Mouse (Mus musculus) CH12F3 (cell line): Measurements from ENCODE around the gene Pnldc1.
"Not testable (repeated sequence)": the region's sequence is repeated elsewhere in the genome, so short reads cannot be mapped to it uniquely, and the experiment has no call there.

ENCODE experiments used
- in situ Hi-C: fragments of 300-500 bp; cut with MboI; formaldehyde crosslinking; loops from 2 replicates; pipeline ENCODE4 v1.14.3; 2020; ENCODE audit warnings: low sequenced_read_pairs

Gene Pnldc1

DNA sequence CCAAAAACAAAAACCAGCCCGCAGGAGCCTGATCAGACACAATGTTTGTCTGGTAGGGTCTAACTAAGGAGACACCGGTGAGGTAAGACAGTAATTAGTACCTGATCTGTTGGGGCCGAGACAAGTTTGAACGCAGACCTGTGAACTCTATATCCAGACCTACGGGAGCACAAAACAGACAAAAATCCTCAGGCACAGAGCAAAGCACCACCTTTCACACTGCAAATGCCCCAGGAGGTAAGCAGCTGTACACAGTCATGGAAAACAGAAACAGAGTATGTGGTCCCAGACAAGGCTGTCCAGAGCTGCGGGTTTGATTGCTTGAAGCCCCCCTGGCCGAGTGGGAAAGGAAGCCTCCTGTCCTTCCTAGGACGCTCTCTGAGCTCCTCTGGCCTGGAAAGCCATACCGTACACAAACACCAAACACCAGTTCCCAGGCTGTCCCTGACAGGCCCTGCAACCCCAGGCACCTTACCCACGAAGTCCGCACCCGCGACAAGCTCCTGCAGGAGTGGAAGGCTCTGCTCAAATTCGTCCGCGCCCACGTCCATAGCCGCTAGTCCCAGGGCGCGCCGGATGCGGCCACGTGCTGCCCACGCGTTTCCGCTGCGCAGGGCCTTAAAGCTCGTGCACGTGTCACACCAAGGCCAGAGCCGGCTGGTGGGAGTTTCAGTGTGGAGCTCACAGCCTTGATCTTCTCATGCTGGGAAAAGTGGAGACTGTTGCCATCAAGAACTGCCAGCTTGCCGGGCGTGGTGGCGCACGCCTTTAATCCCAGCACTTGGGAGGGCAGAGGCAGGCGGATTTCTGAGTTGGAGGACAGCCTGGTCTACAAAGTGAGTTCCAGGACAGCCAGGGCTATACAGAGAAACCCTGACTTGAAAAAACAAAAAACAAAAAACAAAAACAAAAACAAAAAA is at the start of gene Pnldc1:
TSS of gene Pnldc1 (minus strand) at position 870 of the 920 bp plus-strand sequence.
- in situ Hi-C loops = no loop called here

DNA sequence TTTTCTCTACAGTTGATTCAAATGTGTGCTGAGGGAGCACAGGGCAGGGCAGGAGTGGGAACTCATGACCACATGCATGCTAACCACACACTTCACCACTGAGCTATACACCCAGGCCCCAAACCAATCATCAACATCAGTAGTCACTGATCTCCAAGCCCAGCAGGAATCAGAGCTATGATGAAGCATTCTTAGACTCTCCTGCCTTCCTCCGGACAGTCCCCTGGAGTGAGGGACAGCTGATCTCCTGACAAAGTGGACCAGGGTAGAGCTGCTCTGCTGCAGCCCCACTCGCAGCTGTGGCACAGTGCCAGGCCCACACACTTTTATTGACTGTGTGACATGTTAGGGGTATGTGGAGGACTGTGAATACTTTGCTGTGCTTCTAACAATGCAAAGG is 49.3 kb upstream of the Pnldc1 start:
- in situ Hi-C loops = not testable (repeated sequence)

DNA sequence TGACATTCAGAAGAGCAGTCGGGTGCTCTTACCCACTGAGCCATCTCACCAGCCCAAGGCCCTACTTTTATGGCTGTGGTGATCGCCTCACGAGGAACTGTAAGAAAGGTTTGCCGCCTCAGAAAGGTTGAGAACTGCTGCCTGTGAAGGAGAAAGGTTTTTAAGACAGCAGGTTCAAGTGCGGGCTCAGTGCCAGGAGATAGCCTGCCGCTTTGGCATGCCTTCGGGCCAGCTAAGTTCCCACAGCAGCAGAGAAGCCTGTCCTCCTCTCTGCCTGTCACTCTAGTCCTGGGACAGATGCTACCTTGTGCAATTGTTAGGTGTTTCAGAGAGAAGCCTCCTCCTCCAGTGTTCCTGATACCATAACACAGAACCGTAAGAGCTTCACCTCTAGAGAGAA is 46.6 kb upstream of the Pnldc1 start:
- in situ Hi-C loops = no loop called here

DNA sequence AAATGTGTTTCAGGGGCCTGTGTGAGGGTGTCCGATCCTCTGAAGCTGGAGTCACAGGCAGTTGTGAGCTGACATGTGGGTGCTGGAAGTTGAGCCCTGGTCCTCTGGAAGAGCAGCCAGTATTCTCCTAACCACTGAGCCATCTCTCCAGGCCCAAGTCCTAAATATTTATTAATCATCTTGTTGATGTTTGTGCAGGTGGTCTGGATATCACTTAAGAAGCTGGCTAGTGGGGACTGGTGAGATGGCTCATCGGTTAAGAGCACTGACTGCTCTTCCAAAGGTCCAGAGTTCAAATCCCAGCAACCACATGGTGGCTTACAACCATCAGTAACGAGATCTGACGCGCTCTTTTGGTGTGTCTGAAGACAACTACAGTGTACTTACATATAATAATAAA is 39.6 kb upstream of the Pnldc1 start:
- in situ Hi-C loops = no loop called here

DNA sequence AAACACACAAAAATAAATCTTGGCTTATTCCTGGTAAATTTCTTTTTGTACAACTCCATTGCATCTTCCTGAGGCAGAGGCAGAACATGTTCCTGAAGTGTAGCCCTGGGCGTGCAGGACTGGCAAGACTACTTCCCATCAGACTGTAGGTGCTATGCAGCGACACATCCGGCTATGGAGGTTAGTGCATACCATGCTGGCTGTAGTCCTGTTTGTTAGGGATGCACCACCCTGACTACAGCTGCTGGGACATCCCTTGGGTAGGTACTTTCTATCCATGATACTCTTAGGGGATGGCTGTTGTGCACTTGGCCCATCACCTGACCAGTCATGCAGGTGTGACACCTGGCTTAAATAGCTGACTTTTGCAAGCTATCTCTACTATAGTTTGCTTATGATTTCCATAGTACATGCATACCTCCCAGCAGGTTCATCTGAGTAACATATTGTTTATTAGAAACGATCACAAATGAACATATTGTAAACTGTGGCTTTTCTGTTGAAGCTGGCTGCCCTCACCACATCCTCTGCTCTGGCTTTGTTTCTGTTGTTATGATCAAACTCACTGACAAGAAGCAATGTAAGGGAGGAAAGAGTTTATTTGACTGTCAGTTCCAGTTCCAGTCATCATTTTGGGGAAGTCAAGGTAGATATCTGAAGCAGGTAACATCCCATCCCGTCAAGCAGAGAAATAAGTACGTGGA is 32.6 kb upstream of the Pnldc1 start:
- in situ Hi-C loops = no loop called here

DNA sequence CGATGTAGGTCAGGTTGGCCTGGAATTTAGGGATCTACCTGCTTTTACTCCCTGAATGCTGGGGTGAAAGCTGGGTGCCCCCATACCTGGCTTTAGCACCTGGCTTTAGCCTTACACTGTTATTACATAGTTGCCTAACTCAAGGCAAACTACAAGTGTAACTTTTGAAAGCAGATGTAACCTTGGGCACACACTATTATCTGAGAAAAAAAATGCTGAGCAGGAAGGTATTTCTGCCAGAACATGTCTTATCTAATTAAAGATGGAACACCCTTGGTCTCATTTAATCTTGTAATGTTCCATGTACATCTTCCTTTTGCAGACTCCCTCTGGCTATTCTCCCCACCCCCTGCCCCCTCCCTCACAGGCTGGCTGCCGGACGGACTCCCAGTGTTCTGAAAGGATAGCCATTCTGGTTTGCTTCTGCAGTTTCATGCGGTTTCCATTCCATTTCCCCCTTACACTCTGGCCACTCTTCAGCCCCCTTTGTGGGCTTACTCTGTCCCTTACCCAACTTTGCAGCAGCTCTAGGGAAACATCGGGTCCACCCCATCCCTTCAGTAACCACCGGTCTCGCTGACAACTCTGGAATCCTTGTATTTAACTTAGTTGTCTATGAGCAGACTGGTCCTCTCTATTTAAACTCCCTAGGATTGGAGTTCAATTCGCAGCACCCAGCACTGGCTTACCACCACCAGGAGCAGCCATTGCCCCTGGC is 31.7 kb upstream of the Pnldc1 start:
- in situ Hi-C loops = no loop called here

DNA sequence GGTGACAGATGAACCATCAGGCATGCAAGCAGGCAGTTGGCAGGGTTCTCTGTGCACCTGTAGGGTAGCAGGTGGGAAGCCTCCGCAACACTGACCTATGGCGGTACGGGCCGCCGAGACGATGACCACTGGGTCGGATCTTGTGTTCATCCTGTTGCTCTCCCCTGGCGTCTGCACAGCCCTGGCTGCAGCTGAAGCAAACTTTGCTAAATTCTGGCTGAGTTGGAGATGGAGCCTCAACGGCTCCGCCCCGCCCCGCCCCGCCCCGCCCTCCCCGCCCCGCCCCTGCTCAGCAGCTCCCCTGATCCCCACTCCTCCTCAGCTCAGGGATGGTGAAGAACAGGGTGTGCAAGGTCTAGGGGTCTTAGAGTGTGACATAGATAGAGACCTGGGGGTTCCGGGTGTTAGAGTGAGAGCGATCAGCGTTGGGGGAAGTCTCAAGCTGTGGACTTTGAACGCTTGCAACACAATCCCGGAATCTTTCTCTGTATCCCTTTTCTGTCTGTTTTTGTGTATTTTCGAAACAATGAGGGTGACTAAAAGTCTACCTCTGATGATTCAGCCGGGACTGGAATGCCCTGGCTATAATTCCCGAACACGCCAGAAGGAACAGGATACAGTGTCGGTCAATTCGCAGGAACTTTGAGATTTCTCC is 30.2 kb upstream of the Pnldc1 start, which contains the start of gene Acat3:
TSS of gene Acat3 (minus strand) at position 450 of the 655 bp plus-strand sequence.
- in situ Hi-C loops = no loop called here

DNA sequence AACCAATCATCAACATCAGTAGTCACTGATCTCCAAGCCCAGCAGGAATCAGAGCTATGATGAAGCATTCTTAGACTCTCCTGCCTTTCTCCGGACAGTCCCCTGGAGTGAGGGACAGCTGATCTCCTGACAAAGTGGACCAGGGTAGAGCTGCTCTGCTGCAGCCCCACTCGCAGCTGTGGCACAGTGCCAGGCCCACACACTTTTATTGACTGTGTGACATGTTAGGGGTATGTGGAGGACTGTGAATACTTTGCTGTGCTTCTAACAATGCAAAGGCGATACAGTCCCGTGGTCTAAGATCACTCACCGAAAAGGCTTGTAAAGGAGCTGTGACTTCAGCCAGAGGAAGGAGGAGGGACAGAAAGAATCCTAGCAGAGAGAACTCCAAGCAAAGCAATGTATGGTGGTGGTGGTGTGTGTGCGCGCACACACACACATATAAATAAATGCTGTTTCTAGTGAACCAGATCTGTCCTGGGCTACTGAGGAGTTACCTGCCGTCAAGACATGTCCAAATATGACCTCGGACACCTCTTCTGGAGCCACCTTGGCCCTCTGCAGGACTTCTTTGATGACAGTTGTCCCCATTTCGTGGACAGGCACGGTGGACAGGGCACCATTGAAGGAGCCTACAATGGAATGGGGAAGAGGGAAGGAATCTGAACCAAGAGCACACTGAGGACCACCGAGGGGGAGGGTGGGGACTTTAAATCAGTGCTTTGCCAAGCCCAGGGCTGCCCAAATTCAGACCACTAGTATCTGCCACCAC is 29.5 kb upstream of the Pnldc1 start:
- in situ Hi-C loops = not testable (repeated sequence)

DNA sequence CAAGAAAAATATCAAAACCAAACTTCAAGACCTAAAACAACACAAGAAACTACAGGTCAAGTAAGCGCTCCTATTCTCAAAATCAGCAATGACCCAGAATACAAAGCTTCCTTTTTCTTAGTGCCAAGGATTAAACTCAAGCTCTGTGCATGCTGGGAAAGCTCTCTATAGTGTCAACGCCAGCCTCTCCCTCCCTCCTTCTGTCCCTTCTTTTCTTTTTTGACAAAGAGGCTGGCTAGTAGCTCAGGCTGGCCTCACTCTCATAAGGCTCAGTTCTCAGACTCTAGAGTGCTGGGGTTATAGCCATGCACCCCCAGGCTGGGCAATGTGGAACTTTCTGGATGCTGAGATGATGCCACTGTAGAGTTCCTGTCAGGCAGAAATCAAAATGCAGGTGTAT is 28.0 kb upstream of the Pnldc1 start:
- in situ Hi-C loops = no loop called here

DNA sequence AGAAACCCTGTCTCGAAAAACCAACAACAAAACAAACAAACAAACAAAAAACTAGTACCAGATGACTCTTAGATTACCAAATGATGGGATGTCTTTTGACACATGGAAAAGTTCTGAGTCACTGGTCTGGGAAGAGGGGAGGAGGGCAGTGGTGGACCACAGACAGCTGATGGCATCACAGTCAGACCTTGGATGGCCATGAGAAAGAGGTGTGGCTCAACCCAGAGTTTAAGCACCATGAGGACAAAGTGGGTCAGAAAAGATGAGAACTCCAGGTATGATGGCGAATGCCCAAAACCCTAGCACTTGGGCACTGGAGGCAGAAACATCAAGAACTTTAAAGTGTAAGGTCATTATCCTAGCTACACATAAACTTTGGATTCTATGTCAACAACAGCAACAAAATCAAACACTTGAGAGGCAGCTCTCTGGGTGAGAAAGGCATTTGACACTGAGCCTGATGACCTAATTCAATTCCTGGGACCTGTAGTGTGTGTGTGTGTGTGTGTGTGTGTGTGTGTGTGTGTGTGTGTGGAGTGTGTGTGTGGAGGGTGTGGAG is 27.5 kb upstream of the Pnldc1 start:
- in situ Hi-C loops = no loop called here

DNA sequence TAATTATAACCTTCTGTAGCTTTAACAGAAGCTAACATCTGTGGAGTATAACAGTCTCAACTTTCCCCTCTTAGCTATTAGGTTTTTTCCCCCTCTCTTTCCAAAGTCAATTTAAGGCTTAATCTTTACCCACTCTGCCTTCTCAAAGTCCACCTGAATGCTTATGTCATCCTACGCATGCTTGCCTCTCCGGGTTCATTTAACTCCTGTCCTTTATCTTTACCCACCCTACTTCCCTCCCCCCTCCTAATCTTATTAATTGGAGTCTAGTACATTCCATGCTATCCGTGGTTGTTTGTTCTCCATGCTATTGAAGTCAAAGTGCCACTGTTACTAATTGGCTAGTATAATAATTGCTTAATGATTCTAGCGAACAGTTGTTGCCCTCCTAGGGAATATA is 25.7 kb upstream of the Pnldc1 start:
- in situ Hi-C loops = no loop called here

DNA sequence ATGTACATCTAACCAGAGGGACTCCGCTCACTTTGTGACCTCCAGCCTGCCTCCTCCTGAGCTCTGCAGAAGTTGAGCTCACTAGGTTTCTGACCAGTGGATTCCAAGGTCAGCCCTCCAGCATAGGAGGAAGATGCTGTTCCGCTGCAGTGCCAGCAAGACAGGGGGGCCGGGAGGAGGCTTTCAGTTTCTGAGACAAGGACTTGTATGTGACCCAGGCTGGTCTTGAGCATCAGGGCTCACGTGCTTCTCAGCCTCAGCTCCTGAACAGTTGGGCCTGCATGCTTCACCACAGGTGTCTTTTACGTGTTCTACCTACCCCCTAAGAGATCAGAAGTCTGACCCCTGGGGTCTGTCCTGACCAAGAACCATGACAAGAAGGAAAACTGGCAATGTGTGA is 21.5 kb upstream of the Pnldc1 start:
- in situ Hi-C loops = not testable (repeated sequence)

DNA sequence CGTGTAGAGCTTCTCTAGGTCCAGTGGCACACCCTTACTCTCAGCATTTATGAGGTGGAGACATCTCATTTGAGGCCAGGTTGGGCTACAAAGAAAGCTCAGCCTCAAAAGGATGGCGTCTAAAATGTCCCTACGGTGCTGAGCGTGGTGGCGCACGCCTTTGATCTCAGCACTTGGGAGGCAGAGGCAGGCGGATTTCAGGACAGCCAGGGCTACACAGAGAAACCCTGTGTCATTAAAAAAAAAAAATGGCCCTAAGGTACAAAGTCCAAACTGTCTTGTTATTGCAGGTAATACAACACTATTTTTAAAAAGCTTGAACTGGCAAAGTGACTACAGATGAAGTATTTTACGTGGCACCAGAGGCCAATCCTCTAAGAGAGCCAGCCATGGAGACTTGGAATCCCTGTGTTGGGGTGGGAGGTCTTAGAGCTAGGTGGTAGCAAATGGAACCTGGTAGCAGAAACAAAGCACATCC is 15.7 kb upstream of the Pnldc1 start:
- in situ Hi-C loops = no loop called here

DNA sequence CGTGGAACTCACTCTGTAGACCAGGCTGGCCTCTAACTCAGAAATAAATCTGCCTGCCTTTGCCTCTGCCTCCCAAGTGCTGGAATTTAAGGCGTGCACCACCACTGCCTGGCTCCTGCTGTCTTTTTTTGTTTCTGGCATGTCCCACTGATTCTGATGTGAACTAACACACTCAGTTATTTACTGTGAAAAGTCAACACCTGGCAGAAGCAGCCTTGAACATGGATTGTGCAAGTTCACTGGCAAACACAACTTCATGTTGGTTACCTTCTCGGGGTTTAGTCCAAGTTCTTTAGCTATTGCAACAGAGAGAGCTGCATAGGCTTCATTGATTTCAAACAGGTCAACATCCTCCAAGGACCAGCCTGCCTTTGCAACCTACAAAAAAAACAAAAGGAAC is 15.0 kb upstream of the Pnldc1 start:
- in situ Hi-C loops = no loop called here

DNA sequence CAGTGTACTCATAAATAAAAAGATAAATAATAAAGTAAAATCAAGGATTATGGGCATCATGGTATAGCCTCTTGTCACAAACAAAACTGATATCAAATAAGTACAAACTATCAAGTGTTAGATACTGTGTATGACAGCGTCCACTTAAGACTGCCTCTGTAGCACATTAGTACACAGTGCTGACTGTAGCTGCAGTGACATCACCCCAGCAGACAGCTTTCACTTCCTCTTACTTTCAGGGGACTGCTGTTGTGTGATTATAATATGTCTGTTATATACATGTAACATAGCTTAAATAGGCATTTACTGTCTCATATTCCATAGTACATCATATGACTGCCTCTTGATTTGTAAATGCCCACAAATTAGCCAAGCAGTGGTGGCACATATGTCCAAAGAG is 11.0 kb upstream of the Pnldc1 start:
- in situ Hi-C loops = no loop called here

DNA sequence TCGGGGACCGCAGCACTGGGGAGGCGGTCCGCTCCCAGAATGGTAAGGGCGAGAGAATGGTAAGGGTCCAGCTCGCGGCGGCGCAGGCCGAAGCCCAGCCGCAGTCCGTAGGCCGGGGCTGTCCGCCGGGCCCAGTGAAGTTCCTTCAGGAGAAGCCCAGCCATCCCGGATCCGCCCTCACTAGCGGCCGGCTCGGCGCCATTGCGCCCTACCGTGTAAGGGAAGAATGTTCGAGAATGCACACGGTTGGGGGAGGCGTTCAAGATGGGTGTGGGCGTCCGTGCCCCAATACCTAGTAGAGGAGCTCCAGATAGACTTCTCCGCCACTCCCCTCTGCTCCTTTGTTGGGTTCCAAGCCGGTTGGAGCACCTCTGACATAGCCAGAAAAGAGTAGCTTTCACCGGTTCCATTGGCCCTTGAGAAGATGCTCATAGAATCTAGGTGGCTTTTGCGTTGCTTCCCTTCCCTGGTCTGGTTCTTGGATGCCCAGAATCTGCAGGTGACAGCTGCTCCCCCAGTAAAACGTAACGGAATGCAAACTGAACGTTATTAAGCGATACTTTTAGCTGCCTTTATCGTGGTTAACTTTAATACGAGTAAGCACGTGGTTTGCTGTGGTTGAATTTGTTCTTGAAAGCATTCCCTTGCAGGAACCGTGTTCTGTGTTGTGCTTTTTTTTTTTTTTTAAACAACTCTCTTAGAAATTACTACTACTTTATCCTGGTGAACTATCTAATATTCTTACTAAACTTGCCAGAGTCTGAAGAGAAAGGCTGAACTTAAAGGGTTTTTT is 6.8 kb upstream of the Pnldc1 start:
- in situ Hi-C loops = no loop called here

DNA sequence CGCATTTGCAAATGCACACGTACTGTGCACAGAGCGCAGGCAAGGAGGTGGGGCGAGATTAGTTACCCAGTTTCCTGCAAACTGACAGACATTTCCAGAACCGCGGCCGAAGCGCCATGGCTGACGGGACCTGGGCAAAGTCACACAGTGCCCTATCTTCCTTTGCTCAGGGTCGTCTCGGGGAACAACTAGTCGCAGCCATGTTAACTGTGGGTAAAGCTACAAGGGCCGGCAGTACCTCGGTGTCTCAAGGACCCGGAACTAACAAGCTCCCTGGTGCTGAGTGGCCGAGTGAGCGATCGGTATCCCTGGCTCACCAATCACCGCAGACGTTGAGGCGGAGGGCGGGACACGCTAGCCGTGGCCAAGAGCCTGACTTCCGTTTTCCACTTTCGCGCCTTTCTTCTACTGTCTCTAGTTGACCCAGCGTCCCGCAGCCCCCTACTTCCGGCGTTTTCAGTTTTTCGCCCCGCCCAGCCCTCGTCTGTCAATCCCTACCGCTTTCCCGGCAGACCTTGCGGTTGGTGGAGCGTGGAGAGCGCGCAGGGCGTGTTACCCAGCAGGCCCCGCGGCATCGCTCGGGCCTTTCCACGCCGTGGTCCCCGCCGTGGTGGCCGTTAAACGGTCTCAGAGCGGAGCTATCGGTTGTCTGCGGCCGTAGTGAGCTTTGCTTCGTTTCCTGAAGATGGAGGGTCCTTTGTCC is 6.0 kb upstream of the Pnldc1 start, which contains the start of gene Mrpl18:
TSS of gene Mrpl18 (minus strand) at position 465 of the 703 bp plus-strand sequence.
- in situ Hi-C loops = no loop called here

DNA sequence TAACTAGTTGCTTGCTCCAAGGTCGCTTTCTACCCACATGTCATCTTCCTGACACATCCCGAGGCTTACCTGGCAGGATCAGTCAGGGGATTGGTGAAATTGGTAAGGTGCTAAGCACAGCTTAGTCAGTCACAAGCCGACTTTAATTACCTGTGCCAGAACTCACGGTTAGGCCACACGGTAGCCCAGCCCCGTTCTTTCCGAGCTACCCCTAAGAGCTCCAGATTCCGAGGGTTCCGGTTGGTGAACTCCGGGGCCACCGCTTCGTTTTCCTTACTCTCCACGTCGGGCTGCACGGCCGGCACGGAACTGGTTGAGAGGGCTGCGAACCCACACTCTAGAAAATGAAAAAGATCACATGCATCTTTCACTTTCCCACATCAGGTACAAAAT is 5.5 kb upstream of the Pnldc1 start, which contains the start of gene Tcp1:
TSS of gene Tcp1 (plus strand) at position 214 of the 393 bp plus-strand sequence.
- in situ Hi-C loops = no loop called here
